Mouse (Mus musculus): ENCODE measurements around the gene Hmcn1. TPM values are rescaled to one million over a fixed set of nuclear protein-coding genes. Genes with fewer than 3 reads are reported as not detected.

Gene Hmcn1
- 73.5 and 80.4 TPM in 2 replicates for polyA plus RNA-seq (2012; rRNA removed)
- 35.3 and 43.2 TPM in 2 replicates for polyA plus RNA-seq (2014; fragmentation: Nextera tagmentation; extraction: Ambion mirVana)

DNA sequence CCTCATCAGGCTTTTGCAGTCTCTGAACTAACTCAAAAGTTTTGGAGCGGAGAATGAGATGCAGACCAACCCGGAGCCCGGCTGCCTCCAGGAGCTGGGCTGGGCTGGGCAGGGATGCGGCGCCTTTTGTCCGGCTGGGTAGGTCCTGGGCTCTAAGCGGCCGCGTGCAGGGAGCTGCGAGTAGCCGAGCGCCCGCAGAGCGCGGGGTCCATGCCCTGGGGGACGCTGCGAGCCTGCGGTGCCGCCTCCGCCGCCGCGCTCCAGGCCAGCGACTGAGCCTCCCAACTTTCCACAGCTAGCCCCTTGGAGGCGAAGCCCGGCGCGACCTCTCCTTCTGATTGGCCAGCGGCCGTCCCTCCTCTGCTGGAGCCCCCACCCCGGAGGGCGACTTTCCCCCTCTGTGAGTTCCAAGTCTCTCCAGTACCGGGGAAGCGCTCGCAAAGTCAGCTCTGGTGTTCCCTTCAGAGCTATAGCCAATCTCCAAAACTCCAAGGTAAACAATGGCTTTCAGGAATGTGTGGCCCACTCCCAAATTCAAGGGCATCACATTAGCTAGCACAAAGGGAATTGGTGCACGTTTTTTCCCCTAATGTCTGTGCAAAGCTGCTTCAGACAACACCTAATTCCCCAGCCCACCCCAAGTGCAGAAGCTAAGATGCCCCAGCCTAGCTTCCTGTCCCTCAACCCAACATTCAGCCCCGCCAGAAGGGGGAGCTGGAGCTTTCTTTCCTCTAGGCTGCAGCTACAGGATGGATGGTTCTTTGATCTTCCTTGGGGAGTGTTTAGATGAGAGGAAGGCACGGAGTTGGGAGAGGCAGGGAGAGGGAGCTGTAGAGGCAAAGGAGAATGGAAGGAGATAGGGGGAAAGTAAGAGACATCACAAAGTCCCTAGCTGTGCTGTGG lies at the start of gene Hmcn1:
Hmcn1 (minus strand) TSS at position 274 of the 903 bp plus-strand sequence.
- Histone ChIP-seq H3K27me3 (ENCODE audit: control insufficient read depth, insufficient read depth, low read length) (no peaks in the 10 kb centered on the region), H3K9me3 (ENCODE audit: control insufficient read depth, low read length) (no peaks in the 10 kb centered on the region), H3K4me1 (ENCODE audit: control insufficient read depth, insufficient read depth, low read length) (peaks cover 24% of the 10 kb centered on the region), H3K4me2 (replicated peaks; ENCODE audit: low read depth, low read length, severe bottlenecking) (peak within 1 kb of the TSS; percentile 80), H3K9ac (ENCODE audit: low read depth, low read length, severe bottlenecking) (peak within 1 kb of the TSS; percentile 80), H3K36me3 (ENCODE audit: control insufficient read depth, insufficient read depth, low read length) (no peaks in the 10 kb centered on the region), H3K27ac (replicated peaks; ENCODE audit: low read depth, low read length) (peak within 1 kb of the TSS; percentile 85), H3K4me3 (replicated peaks; ENCODE audit: low read length) (peak within 1 kb of the TSS; percentile 66)
- peak; percentile 88; the same call in 1 of the 2 replicates for TF ChIP-seq POLR2A (IDR thresholded peaks at IDR 0.05; ENCODE audit: borderline replicate concordance, extremely low read depth, insufficient read depth, insufficient read length)
- under 1% methylated on average over 30 of the region's 38 CpGs for WGBS
- ATAC-seq (ENCODE audit: low FRiP score, low read depth) (peak; percentile 92), DNase-seq (ENCODE audit: low spot score) (peak; percentile 77)

DNA sequence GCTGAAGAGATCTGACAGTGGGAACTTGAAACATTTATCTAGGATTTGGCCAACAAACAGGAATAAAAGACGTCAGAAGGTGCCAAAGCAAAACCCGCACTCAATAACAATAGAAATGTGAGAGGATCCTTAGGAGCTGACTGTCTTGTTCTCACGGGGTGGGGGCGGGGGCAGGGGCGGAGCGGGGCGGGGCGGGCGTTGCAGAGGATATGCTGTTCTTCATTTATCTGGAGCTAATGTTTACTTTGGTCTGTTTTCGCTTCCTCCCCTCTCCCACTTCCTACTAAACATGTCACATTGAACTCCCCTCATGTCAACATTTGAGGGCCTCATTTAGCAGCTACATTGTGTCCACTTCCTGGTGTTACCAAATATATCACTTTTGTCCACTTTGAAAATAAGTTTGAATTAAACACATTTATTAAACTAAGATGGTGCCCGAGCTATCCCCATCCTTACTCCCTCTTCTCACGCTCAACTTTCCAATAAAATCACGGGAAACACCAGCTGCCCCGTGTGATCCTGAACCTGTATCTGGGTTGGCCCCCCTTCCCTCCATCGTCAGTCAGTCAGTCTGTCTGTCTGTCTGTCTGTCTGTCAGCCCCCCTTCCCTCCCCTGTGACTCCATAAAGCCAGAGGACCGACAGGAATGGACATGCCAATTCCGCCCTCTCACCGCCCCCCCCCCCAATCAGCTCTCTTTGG lies 47.9 kb upstream of the Hmcn1 start:
- no peak overlapping the region for H3K9ac ChIP-seq (ENCODE audit: low read depth, low read length, severe bottlenecking)
- DNase-seq (ENCODE audit: low spot score) (no peak), ATAC-seq (ENCODE audit: low FRiP score, low read depth) (no peak)
- H3K4me2 ChIP-seq (replicated peaks; ENCODE audit: low read depth, low read length, severe bottlenecking): peak overlapping the region; percentile 0; the same call in 1 of the 2 replicates
- no peak overlapping the region for H3K4me3 ChIP-seq (replicated peaks; ENCODE audit: low read length)
- no peaks in the 10 kb centered on the region for H3K9me3 ChIP-seq (ENCODE audit: control insufficient read depth, low read length)
- no peaks in the 10 kb centered on the region for H3K36me3 ChIP-seq (ENCODE audit: control insufficient read depth, insufficient read depth, low read length)
- H3K4me1 ChIP-seq (ENCODE audit: control insufficient read depth, insufficient read depth, low read length): no peaks in the 10 kb centered on the region
- WGBS: 47% methylated on average over 18 of the region's 18 CpGs
- no peaks in the 10 kb centered on the region for H3K27me3 ChIP-seq (ENCODE audit: control insufficient read depth, insufficient read depth, low read length)
- TF ChIP-seq POLR2A (IDR thresholded peaks at IDR 0.05; ENCODE audit: borderline replicate concordance, extremely low read depth, insufficient read depth, insufficient read length): no peak
- H3K27ac ChIP-seq (replicated peaks; ENCODE audit: low read depth, low read length): no peak overlapping the region

DNA sequence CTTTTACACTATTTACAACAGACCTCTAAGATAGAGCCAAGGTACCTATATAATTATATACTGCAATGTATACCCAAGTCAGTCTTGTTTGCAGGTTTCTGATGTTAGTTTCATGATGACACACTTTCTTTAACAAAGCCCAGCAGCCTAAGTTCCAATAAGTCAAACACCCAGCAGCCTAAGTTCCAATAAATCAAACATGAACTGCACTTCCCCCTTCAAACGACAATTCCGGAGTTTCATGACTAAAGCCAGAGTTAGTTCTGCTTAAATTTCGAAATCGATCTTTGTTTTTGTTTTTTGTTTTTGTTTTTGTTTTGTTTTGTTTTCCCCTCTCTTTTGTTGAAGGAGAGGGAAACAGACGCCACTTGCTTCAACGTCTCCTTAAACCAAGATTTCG lies 47.1 kb upstream of the Hmcn1 start:
- H3K27ac ChIP-seq (replicated peaks; ENCODE audit: low read depth, low read length): no peak overlapping the region
- no peak overlapping the region for H3K4me2 ChIP-seq (replicated peaks; ENCODE audit: low read depth, low read length, severe bottlenecking)
- H3K9ac ChIP-seq (ENCODE audit: low read depth, low read length, severe bottlenecking): no peak overlapping the region
- no peaks in the 10 kb centered on the region for H3K27me3 ChIP-seq (ENCODE audit: control insufficient read depth, insufficient read depth, low read length)
- no peak for ATAC-seq (ENCODE audit: low FRiP score, low read depth)
- no peaks in the 10 kb centered on the region for H3K9me3 ChIP-seq (ENCODE audit: control insufficient read depth, low read length)
- no peaks in the 10 kb centered on the region for H3K4me1 ChIP-seq (ENCODE audit: control insufficient read depth, insufficient read depth, low read length)
- no peak for DNase-seq (ENCODE audit: low spot score)
- 75% methylated on average over 7 of the region's 7 CpGs for WGBS
- H3K4me3 ChIP-seq (replicated peaks; ENCODE audit: low read length): no peak overlapping the region
- no peaks in the 10 kb centered on the region for H3K36me3 ChIP-seq (ENCODE audit: control insufficient read depth, insufficient read depth, low read length)
- TF ChIP-seq POLR2A (IDR thresholded peaks at IDR 0.05; ENCODE audit: borderline replicate concordance, extremely low read depth, insufficient read depth, insufficient read length): no peak

DNA sequence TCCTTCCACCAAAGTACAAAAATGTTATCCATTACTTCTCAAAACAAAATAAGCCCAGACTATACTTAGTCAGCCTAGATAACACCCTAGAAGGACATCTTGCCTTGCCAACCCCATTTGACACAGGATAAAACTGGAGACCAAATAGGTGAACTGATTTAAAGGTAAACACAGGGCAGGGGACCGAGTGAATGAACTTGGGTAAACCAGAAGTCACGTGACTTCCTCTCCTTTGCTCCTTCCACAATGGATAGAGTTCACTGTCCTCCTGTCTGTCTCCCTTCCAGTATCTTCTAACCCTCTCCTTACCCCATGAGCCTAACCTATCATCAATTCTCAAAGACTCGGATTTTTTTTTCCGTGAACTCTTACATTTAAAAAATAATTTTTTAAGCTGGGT lies 46.0 kb upstream of the Hmcn1 start:
- no peak for DNase-seq (ENCODE audit: low spot score)
- no peak for TF ChIP-seq POLR2A (IDR thresholded peaks at IDR 0.05; ENCODE audit: borderline replicate concordance, extremely low read depth, insufficient read depth, insufficient read length)
- Histone ChIP-seq H3K4me2 (replicated peaks; ENCODE audit: low read depth, low read length, severe bottlenecking) (no peak overlapping the region), H3K9ac (ENCODE audit: low read depth, low read length, severe bottlenecking) (no peak overlapping the region), H3K27ac (replicated peaks; ENCODE audit: low read depth, low read length) (no peak overlapping the region), H3K4me3 (replicated peaks; ENCODE audit: low read length) (no peak overlapping the region), H3K36me3 (ENCODE audit: control insufficient read depth, insufficient read depth, low read length) (no peaks in the 10 kb centered on the region), H3K4me1 (ENCODE audit: control insufficient read depth, insufficient read depth, low read length) (no peaks in the 10 kb centered on the region), H3K9me3 (ENCODE audit: control insufficient read depth, low read length) (no peaks in the 10 kb centered on the region), H3K27me3 (ENCODE audit: control insufficient read depth, insufficient read depth, low read length) (no peaks in the 10 kb centered on the region)
- WGBS: 76% methylated on average over 4 of the region's 4 CpGs
- no peak for ATAC-seq (ENCODE audit: low FRiP score, low read depth)

DNA sequence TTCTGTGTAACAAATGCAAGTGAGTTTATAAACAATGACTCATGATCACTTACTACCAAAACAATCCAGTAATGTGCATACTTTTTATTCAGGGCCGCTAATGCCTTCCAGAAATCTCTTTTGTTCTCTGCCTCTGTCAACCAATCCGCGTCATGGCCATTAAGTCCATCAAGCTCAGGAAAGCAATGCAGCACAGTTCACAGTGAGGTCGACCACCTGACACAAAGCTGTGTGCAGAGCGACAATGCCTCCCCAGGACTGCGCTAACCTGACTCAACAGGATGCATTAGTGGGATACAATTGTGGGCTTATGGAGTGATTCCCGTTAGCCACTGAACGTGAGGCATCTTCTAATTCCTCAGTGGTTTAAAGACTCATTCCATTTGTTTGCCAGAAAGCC lies 45.3 kb upstream of the Hmcn1 start:
- Histone ChIP-seq H3K36me3 (ENCODE audit: control insufficient read depth, insufficient read depth, low read length) (no peaks in the 10 kb centered on the region), H3K4me2 (replicated peaks; ENCODE audit: low read depth, low read length, severe bottlenecking) (no peak overlapping the region), H3K4me3 (replicated peaks; ENCODE audit: low read length) (no peak overlapping the region), H3K27me3 (ENCODE audit: control insufficient read depth, insufficient read depth, low read length) (no peaks in the 10 kb centered on the region), H3K9ac (ENCODE audit: low read depth, low read length, severe bottlenecking) (no peak overlapping the region), H3K9me3 (ENCODE audit: control insufficient read depth, low read length) (no peaks in the 10 kb centered on the region), H3K4me1 (ENCODE audit: control insufficient read depth, insufficient read depth, low read length) (no peaks in the 10 kb centered on the region), H3K27ac (replicated peaks; ENCODE audit: low read depth, low read length) (no peak overlapping the region)
- TF ChIP-seq POLR2A (IDR thresholded peaks at IDR 0.05; ENCODE audit: borderline replicate concordance, extremely low read depth, insufficient read depth, insufficient read length): no peak
- WGBS: 65% methylated on average over 8 of the region's 8 CpGs
- no peak for ATAC-seq (ENCODE audit: low FRiP score, low read depth)
- no peak for DNase-seq (ENCODE audit: low spot score)
